Mouse (Mus musculus): Measurements from ENCODE around the gene Klf2. TPM values are rescaled to one million over a fixed set of nuclear protein-coding genes. Genes with fewer than 3 reads are reported as not detected.

Gene Klf2
- total RNA-seq, 2 experiments from 2014 or later: 16.4 to 18.5 TPM

- no peak for DNase-seq
Measured at GRCm38 (mm10) chr8:72334144-72334641, 15.4 kb downstream of the Klf2 start.

- no peak for DNase-seq
Measured at GRCm38 (mm10) chr8:72336273-72336672, 17.4 kb downstream of the Klf2 start.

GRCm38 (mm10) chr8:72337034-72337433, 18.2 kb downstream of the Klf2 start:
- DNase-seq: no peak

- DNase-seq: no peak
Measured at GRCm38 (mm10) chr8:72342556-72343300, 23.9 kb downstream of the Klf2 start.

- DNase-seq: no peak
Measured at GRCm38 (mm10) chr8:72343725-72344124, 24.9 kb downstream of the Klf2 start.

GRCm38 (mm10) chr8:72347553-72347952, 28.7 kb downstream of the Klf2 start:
- DNase-seq: no peak

GRCm38 (mm10) chr8:72348114-72348513, 29.3 kb downstream of the Klf2 start:
- no peak for DNase-seq

- DNase-seq: no peak
Measured at GRCm38 (mm10) chr8:72348956-72349355, 30.1 kb downstream of the Klf2 start.

GRCm38 (mm10) chr8:72349838-72350237, 31.0 kb downstream of the Klf2 start:
- DNase-seq: no peak

GRCm38 (mm10) chr8:72350727-72351126, 31.9 kb downstream of the Klf2 start:
- no peak for DNase-seq

GRCm38 (mm10) chr8:72351405-72352005, 32.7 kb downstream of the Klf2 start:
- no peak for DNase-seq

- DNase-seq: no peak
Measured at GRCm38 (mm10) chr8:72352951-72353699, 34.3 kb downstream of the Klf2 start.

- DNase-seq: no peak
Measured at GRCm38 (mm10) chr8:72353700-72354045, 34.8 kb downstream of the Klf2 start.

- DNase-seq: no peak
Measured at GRCm38 (mm10) chr8:72354272-72354671, 35.4 kb downstream of the Klf2 start.

- no peak for DNase-seq
Measured at GRCm38 (mm10) chr8:72356593-72356992, 37.8 kb downstream of the Klf2 start.

- no peak for DNase-seq
Measured at GRCm38 (mm10) chr8:72360162-72360561, 41.3 kb downstream of the Klf2 start.

GRCm38 (mm10) chr8:72362754-72363153, 43.9 kb downstream of the Klf2 start:
- DNase-seq: no peak

- DNase-seq: no peak
Measured at GRCm38 (mm10) chr8:72363457-72363856, 44.6 kb downstream of the Klf2 start.

- DNase-seq: no peak
Measured at GRCm38 (mm10) chr8:72365016-72365415, 46.2 kb downstream of the Klf2 start.

- peak; percentile 65 to 70 for DNase-seq
Measured at GRCm38 (mm10) chr8:72365826-72366225, 47.0 kb downstream of the Klf2 start.

- DNase-seq: no peak
Measured at GRCm38 (mm10) chr8:72366435-72366834, 47.6 kb downstream of the Klf2 start.

Measured in layer of hippocampus, postnatal 36 days (tissue).